Mouse (Mus musculus) right cerebral cortex, postnatal 25 days (tissue): ENCODE measurements at regions not wholly inside any gene's neighbourhood (a gene's known extent, or its start where the extent isn't known, plus 50 kb on each side); places are given as distances from the start of the nearest gene placed in this dataset.

Experiments
- DNase-seq: peaks from one replicate; pipeline ENCODE4 v3.0.0; 2022

- DNase-seq = no peak
These were observed 55.6 kb downstream of the Evx1 start for GRCm38 (mm10) chr6:52368734-52369412.

GRCm38 (mm10) chr6:52370806-52371360, 57.6 kb downstream of the Evx1 start:
- DNase-seq = no peak

GRCm38 (mm10) chr6:52379146-52379545, 65.8 kb downstream of the Evx1 start:
- no peak for DNase-seq

GRCm38 (mm10) chr6:52379588-52379987, 66.3 kb downstream of the Evx1 start:
- DNase-seq = no peak

- no peak for DNase-seq
These were observed 71.7 kb downstream of the Evx1 start for GRCm38 (mm10) chr6:52385044-52385443.

GRCm38 (mm10) chr6:52401404-52401803, 88.1 kb downstream of the Evx1 start:
- no peak for DNase-seq

- DNase-seq = no peak
These were observed 96.7 kb downstream of the Evx1 start for GRCm38 (mm10) chr6:52409991-52410390.

GRCm38 (mm10) chr6:52410711-52411110, 97.4 kb downstream of the Evx1 start:
- DNase-seq = no peak

GRCm38 (mm10) chr6:52411302-52411701, 98.0 kb downstream of the Evx1 start:
- DNase-seq = no peak

GRCm38 (mm10) chr6:52413639-52414038, 100.3 kb downstream of the Evx1 start:
- no peak for DNase-seq

- no peak for DNase-seq
These were observed 102.1 kb downstream of the Evx1 start for GRCm38 (mm10) chr6:52415341-52415946.

- no peak for DNase-seq
These were observed 103.2 kb downstream of the Evx1 start for GRCm38 (mm10) chr6:52416491-52416890.

- DNase-seq = no peak
These were observed 104.3 kb downstream of the Evx1 start for GRCm38 (mm10) chr6:52417439-52418124.

GRCm38 (mm10) chr6:52418451-52419170, 105.3 kb downstream of the Evx1 start:
- no peak for DNase-seq

GRCm38 (mm10) chr6:52420276-52420970, 107.1 kb downstream of the Evx1 start:
- no peak for DNase-seq

GRCm38 (mm10) chr6:52421771-52422170, 108.5 kb downstream of the Evx1 start:
- no peak for DNase-seq

- no peak for DNase-seq
These were observed 109.4 kb downstream of the Evx1 start for GRCm38 (mm10) chr6:52422686-52423085.

GRCm38 (mm10) chr6:52423581-52424107, 110.3 kb downstream of the Evx1 start:
- no peak for DNase-seq

GRCm38 (mm10) chr6:52424440-52424839, 111.1 kb downstream of the Evx1 start:
- DNase-seq = no peak

- no peak for DNase-seq
These were observed 111.8 kb downstream of the Evx1 start for GRCm38 (mm10) chr6:52425082-52425481.

GRCm38 (mm10) chr6:52428489-52429203, 115.3 kb downstream of the Evx1 start:
- DNase-seq = no peak

GRCm38 (mm10) chr6:52429204-52429552, 115.9 kb downstream of the Evx1 start:
- DNase-seq = no peak
